Mouse (Mus musculus): Measurements from ENCODE around the gene Krtap11-1.

Gene Krtap11-1

DNA sequence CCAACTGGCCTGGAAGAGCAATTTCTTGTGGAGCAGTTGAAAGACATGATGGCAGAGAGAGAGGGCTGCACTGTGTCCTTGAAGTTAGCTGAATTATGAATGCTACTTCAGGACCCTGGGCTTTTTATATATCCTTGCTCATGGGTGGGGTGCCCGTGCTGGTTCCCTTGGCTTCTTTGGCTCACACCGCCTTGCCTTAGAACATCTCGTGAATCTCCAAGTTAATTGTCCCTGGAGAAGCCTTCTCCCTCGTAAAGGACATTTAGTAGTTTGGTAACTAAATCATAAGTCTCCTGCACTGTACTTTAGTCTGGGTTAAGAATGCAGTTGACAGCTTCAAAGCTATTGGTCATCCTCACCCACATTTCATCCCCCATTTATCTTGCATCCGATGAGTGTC lies at the start of gene Krtap11-1:
Krtap11-1 (minus strand) TSS at position 101 of the 400 bp plus-strand sequence.
- no peak for DNase-seq (ENCODE audit: low read depth in 2 of 2, low spot score in 2 of 2)

DNA sequence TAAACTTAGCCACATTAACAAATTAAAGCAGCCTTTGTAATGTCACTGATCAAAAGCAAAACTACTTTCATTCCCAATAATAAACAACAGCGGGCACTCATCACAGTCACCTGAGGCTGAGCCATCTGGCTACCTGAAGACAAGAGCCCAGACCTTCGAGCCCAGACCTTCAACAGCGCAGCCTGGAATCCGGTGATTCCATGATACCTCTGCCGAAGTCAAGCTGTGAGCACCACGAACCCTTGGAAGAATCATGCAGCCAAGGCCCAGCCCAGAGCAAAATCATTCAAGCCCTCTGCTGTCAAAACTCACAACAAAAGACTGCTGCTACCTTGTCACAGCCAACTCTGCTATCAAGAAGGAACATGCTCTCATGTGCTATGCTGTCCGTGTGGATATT lies 47.2 kb upstream of the Krtap11-1 start:
- DNase-seq (ENCODE audit: low read depth in 2 of 2, low spot score in 2 of 2), result no peak

DNA sequence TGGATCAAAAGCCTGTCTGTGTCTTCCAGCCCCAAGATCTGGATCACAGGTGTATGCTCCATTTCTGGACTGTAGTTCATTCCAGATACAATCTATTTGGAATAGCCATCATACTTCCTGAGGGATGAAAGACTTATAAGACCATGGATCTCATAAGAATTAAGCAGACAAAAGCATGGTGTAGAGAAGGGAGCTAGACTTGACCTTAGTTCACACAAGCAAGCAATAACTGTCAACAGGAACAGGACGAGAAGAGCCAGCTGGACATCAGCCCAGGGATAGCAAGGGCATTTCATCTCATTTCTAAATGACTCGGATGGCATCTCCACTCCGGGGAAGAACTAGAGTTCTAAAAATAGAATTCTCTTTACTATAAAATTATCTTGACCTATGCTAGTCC lies 46.3 kb upstream of the Krtap11-1 start:
- DNase-seq (ENCODE audit: low read depth in 2 of 2, low spot score in 2 of 2), result no peak

DNA sequence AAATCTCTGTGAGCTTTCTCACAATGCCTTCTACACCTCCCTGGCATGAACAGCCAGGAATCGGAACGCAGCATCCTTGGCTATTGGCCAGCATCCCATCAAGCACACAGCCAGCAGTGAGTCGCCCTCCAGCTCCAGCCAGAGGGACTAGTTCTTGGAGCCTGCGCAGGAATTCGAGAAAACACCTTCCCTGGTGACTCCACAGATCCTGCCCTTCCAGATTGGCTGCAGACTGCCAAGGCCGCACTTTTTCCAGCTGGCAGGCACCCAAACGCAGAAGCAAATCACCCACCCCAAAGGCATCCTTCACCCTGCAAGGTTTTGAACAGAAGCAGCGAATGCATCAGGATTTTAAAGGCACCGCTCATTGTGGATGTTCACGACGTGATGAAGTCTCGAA lies 42.7 kb upstream of the Krtap11-1 start:
- no peak for DNase-seq (ENCODE audit: low read depth in 2 of 2, low spot score in 2 of 2)

DNA sequence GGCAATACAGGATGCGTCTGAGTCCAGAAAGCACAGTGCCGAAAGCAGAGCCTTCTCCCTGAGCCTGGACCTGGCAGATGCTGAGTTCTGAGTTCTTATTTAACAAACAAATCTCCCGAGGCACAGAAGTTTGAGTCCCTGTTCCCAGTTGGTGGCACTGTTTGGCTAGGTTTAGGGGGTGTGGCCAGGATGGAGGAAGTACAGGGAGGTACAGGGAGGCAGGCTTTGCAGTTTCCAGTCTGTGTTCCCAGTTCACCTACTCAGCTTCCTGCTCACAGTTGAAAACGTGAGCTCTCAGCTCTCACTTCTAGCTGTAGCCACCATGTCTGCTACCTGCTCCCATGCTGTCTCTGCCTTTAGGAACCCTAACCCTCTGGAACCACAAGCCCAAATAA lies 37.8 kb upstream of the Krtap11-1 start:
- no peak for DNase-seq (ENCODE audit: low read depth in 2 of 2, low spot score in 2 of 2)

- no peak for DNase-seq (ENCODE audit: low read depth in 2 of 2, low spot score in 2 of 2)
These were observed 37.3 kb upstream of the Krtap11-1 start for GRCm38 (mm10) chr16:89608161-89608790.

- DNase-seq (ENCODE audit: low read depth in 2 of 2, low spot score in 2 of 2), result no peak
These were observed 36.0 kb upstream of the Krtap11-1 start for GRCm38 (mm10) chr16:89606951-89607350.

- no peak for DNase-seq (ENCODE audit: low read depth in 2 of 2, low spot score in 2 of 2)
These were observed 16.2 kb upstream of the Krtap11-1 start for GRCm38 (mm10) chr16:89587209-89587608.

DNA sequence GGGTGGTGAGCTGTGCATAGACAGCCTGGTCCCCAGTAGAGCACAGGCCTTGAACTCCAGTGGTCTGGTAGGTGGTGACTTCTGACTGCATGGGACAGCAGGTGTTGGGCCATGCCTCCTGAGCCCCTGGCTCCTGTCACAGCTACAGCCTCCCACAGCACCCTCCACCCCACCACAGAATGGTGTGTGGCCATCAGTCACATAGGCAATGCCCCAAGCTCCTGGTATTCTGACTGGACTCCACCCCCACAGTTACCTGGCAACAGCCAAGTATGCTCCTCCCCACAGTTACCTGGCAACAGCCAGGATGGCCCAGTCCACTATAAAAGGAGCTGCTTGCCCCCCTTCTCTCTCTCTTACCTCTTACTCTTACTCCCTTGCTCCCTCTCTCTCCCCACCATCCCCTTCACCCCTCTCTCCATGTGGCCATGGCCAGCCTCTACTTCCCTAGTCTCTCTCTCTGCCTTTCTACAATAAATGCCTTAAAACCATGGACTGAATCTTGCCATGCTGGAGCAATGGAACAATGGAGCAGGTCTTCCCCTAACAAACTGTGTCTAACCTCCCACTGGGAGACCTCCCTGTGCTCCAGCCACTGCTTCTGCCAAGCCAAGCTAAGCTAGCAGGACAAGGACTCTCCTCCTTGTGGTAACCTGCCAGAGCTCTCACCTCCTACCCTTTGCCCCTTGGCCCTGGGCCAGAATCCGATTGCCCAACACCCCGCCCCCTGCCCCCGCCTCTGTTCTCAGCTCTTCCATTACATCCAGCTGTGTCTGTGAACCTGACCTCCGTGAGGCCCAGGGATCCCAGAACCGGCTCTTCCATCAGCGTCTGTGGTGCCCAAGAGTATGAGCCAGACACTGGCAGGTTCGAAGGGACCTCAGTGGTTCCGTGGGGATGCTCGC lies 14.9 kb upstream of the Krtap11-1 start:
- DNase-seq (ENCODE audit: low read depth in 2 of 2, low spot score in 2 of 2), result no peak

GRCm38 (mm10) chr16:89581658-89582057 lies 10.7 kb upstream of the Krtap11-1 start:
- no peak for DNase-seq (ENCODE audit: low read depth in 2 of 2, low spot score in 2 of 2)

DNA sequence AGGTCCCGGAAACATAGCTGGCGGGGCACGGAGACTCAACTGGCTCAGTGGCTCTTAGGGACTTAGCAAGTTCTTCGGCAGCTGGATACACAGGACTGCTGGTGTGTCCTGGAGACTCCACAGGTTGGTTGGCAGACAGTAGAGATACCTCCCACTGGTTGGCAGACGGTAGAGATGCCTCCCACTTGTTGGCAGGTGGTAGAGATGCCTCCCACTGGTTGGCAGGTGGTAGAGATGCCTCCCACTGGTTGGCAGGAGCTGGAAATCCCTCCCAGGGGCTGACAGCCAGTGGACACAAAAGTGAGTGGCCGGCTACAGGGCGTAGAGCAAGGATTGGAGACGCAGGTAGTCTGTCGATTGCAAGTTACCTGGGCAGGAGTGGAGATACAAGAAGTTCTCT lies 467 bp downstream of the Krtap11-1 start:
- no peak for DNase-seq (ENCODE audit: low read depth in 2 of 2, low spot score in 2 of 2)

DNA sequence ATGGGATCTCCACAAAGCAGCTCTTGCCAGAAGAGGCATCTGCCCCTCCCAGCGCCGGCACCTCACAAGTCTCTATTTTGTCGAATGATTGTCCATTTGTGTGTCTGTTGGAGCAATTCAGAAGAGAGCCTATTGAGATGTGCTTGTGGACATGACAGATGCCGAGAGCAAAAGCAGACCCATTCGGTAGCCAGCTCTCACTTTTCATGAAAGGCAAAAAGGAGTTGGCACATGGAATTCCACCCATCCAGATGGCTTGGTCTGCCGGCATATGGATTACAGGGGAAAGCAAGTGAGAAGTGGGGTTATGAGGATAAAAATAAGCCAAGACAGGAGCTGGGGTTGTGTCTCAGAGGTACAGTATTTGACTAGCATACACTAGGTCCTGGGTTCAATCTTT lies 1.8 kb downstream of the Krtap11-1 start:
- no peak for DNase-seq (ENCODE audit: low read depth in 2 of 2, low spot score in 2 of 2)

DNA sequence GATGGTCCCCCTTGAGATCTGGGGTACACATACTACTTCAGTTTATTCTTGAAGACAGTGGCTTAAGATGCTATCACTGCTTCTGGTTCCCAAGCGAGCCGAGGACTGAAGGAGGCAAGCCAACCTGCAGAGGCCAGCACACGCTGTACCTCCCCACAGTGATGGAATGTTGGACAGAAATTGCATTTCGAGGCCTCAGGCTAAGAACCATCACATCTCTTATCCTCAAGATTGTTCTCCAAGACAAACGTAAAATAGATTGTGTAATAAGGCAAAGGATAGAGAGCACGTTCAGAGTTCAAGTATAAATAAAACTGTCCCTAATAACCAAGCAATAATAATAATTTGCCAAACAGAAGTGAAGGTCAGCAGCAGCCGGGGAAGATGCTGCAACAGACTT lies 2.8 kb downstream of the Krtap11-1 start:
- DNase-seq (ENCODE audit: low read depth in 2 of 2, low spot score in 2 of 2), result no peak

DNA sequence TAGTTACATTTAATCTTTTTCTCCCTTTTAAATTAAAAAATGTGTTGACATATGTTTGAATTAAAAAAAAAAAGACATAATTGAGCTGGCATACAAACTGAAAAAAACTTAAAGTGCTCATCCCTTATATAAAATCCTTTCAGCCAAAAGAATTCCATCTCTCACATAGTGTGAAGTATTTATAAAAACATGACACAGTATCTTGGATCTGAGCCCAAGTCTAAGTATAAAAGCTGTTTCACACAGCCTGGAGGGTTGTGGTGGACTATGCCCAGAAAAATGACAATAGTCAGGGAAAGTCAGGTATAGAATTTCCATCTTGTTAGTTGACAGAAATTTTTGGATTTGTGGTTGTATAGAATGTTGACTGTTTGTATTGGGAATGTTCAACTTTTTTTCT lies 20.7 kb downstream of the Krtap11-1 start:
- no peak for DNase-seq (ENCODE audit: low read depth in 2 of 2, low spot score in 2 of 2)

- no peak for DNase-seq (ENCODE audit: low read depth in 2 of 2, low spot score in 2 of 2)
These were observed 32.9 kb downstream of the Krtap11-1 start for GRCm38 (mm10) chr16:89538031-89538484.

GRCm38 (mm10) chr16:89537349-89537748 lies 33.6 kb downstream of the Krtap11-1 start:
- DNase-seq (ENCODE audit: low read depth in 2 of 2, low spot score in 2 of 2), result no peak

GRCm38 (mm10) chr16:89530547-89530946 lies 40.4 kb downstream of the Krtap11-1 start:
- no peak for DNase-seq (ENCODE audit: low read depth in 2 of 2, low spot score in 2 of 2)

GRCm38 (mm10) chr16:89529846-89530245 lies 41.1 kb downstream of the Krtap11-1 start:
- DNase-seq (ENCODE audit: low read depth in 2 of 2, low spot score in 2 of 2), result no peak

DNA sequence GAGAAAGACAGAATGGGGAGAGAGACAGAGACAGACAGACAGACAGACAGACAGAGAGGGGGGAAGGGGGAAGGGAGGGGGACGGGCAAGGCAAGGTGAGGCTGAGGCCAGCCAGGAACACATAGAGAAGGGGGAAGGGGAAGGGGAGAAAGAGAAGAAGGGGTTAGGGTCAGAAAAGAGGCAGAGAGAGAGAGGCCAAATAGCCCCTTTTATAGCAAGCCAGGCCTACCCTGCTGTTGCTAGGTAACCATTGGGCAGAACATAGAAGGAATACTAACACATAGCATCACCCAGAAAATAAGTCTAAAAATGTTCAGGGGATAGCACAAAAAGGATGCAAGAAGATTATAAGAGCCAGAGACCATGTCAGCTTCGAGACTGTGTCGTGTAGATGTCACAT lies 42.6 kb downstream of the Krtap11-1 start:
- no peak for DNase-seq (ENCODE audit: low read depth in 2 of 2, low spot score in 2 of 2)

DNA sequence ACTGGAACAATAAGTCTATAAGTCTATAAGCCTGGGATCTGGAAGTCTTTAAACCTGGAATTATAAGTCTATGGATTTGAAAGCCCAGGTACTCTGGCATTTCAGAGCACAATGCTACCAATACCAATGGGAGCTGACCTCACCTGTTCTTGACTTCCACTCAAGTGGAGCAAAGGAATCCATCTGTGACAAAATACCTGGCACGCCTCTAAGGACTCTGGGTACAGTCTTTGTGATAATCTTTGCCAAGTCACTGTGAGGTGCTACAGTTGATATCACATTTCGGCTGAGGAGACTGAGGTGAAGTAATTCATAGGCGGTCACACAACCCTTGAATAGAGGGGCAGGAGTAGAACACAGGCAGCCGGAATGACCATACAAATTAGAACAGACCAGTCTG lies 50.0 kb downstream of the Krtap11-1 start:
- DNase-seq (ENCODE audit: low read depth in 2 of 2, low spot score in 2 of 2), result no peak

GRCm38 (mm10) chr16:89520555-89520954 lies 50.4 kb downstream of the Krtap11-1 start:
- DNase-seq (ENCODE audit: low read depth in 2 of 2, low spot score in 2 of 2), result no peak
